Mouse (Mus musculus) gastrocnemius, postnatal 10 days (tissue): ENCODE measurements at regions not wholly inside any gene's neighbourhood (a gene's known extent, or its start where the extent isn't known, plus 50 kb on each side); places are given as distances from the start of the nearest gene placed in this dataset.
"Not testable (repeated sequence)": the region's sequence is repeated elsewhere in the genome, so short reads cannot be mapped to it uniquely, and the experiment has no call there.

Experiments
- DNase-seq: peaks from one replicate; pipeline ENCODE4 v3.0.0; 2021; ENCODE audit warnings: mixed read lengths

DNA sequence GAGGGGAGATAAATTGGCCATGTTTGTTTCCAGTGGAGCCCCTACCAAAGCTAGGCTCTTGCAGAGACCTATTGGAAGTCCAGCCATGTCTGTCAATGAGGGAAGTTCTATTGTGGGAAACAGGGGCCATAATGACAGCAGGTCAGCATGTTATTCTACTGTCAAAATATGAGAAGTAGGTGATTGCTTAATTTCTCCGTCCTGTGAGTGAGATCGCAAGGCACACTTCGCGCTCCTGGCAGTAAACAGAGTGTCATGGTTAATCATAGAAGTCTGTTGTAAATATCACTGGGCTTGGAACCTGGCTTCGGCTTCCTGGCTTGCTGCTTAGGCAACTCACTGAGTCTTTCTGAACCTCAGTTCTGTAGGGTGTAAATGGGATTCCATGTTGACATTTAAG, 72.5 kb upstream of the Ccdc122 start:
- DNase-seq, result no peak

DNA sequence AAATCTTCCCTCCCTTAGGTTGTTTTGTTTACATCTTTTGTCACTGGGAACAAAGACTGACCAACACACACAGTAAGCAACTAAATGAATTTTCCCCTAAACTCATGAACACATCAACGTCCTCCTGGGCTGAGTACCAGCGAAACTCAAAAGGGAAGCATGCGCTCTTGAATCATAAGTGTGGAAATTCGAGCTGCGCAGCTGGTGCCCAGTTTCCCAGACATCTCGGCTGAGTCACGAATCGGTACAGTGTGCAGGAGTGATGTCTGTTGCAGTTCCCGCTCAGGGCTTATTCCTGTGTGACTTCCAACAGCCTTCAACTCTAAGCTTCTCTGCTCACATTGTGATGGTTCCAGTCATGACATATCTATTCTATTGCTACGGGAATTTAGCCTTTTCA, 77.7 kb upstream of the Ccdc122 start:
- DNase-seq, result peak; percentile 25

GRCm38 (mm10) chr14:76957136-76957535, 79.4 kb upstream of the Ccdc122 start:
- no peak for DNase-seq

DNA sequence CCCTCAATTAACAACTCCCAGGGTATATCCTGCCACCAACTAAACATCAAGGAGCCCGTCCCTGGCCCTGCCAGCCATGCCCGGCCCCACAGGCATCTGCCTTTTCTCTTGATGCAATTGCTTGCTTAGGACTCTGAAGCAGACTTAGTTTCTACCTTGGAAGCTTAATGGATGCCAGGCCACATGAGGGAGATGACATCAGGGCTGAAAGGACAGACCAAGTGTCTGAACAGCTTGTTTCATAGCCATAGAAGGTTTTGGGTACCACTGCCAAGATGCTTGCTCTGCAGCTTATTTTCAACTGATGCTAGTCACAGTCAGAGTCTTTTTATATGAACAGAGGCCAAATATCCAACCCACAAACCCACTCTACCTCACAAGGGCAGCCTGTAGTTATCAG, 83.4 kb upstream of the Ccdc122 start:
- DNase-seq, result no peak

DNA sequence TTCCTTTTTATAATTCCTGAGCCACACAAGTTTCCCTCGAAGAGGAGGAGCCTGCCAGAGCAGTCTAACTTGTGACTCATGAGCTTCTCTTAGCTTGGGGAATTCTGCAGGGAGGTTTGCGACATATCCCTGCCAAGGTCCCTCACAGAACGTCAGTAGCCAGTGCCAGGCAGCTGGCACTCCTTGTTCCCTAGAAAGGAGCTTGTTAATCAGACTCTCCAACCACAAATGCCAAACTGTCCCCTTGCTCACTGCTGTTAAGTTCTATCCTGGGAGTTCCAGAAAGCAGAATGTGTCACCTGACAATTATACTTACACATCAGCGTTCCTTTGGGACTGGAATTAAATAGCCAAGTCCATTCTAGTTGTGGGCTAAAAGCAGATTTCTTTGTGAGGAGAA, 85.1 kb upstream of the Ccdc122 start:
- DNase-seq, result peak; percentile 50

GRCm38 (mm10) chr14:76949388-76949787, 87.2 kb upstream of the Ccdc122 start:
- DNase-seq, result no peak

DNA sequence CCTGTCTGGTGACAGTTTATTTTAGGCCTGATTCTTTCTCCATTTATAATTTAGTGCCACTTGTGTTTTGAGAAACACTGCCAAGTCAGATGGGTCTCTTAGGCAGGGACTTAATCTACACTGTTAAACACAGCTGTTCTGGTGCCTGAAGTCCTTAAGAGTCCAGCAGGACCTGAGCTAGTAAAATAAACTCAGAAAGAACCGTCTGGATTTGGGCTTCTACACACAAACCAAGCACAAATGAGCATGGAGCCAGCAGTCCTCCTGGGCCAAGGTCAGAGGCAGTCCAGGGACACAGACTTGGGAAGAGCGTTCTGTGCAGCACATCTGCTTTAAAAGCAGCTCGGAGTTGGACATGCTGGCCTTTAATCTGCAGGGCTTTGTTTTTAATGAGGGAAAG, 87.6 kb upstream of the Ccdc122 start:
- DNase-seq, result peak; percentile 50

DNA sequence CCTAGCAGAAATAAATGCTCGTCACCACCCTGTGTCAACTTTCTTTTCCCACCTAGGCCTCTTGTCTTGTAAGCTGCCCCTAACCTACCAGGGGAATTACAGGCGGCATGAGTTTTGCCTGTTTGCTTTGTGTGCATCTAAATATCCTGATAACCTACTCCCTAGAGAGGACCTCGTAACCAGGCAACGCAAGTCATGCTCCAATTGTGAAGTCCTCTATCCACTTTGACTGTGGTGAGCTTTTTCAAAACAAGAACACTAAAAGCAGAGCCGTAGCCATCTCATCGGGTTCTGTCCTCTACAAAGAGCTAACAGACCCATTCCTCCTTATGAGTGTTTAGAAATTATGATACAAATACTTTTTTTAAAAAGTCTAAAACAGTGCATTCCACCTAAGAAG, 88.1 kb upstream of the Ccdc122 start:
- DNase-seq, result no peak

- DNase-seq, result no peak
Observed at GRCm38 (mm10) chr14:76947148-76947547, 89.4 kb upstream of the Ccdc122 start.

GRCm38 (mm10) chr14:76945626-76946025, 90.9 kb upstream of the Ccdc122 start:
- no peak for DNase-seq

DNA sequence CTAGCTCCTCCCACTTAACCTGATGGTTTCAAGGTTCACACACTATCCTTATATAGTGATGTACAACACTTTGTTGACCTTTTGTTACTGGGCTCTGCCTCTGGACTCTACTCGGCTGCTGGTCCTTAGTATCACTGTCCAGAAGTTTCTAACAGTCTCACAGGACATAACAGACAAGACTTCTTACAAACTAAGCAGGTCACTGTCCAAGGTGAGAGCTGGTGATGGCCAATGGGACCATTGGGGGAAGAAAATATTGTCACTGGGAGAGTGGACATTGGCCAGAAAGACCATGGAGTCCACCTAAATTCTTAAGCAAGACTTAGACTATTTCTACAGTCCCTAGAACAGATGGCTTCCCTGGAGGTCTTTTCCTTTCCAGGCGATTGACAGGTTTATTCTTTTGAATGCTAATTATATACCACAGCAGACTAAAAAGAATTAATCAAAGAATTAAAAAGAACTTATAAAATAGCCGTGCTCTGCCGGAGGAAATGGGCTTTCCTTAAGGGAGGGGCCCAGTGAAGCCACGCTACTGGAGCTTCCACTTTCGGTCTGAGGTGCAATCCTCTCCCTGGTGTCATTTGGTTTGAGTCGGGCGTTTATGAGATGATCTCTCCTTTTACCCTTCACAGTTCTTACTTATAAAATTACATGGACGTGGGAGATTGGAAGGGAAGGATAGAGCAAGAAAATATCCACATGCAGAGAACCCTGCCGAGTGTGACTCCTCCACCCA, 94.9 kb upstream of the Ccdc122 start:
- DNase-seq, result no peak

DNA sequence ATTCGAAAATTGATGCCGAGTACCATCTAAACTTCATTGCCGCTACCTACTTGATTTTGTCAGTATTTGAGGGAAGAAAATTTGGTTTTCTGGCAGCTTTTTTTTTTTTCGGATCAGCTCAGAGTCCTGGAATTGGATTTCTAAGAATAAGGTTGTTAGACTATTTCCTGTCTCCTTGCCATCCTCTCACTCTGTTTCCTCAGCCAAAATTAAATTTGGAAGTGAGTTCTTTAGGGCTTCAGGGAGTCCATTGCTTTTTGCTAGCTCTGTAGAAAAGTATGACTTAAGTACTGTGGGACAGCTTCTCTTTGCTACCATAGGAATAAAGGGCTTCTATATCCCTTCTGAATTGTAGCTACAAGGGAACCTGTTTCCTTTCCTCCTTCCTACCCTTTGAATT, 96.1 kb upstream of the Ccdc122 start:
- no peak for DNase-seq

DNA sequence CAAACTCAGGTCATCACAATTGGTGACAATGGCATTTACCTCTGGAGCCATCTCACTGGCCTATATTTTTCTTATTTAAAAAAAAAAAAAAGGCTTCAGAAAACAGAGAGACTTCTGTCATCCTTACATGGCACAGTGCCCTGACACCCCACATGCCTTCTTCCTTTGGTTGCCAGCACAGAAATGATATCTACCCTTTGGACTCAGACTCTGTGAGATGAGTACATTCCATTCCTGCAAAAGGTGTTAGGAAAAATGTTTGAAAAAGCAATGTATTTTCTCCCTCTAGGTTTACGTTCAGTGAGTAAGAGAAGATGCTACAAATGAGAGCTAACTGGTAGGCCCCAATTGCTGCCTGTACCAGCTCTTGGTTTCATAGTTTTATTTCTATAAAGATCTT, 99.9 kb upstream of the Ccdc122 start:
- DNase-seq, result no peak

DNA sequence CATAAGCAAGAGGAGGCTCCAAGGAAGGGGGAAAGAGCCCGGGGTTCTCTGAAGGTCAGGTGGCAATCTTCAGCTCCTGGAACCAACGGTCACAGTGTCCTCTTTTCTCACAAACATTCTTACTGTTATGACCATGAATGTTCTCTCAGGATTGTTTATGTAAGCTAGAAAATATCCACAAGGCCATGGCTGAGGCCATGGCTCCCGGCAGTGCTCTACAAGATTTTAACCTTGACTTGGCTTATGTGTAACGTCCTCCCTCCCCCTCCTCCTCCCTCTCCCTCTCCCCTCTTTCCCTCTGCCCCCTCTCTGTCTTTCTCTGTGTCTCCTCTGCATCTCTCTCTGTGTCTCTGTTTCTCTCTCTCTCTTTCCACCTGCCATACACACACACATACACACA, 100.5 kb upstream of the Ccdc122 start:
- not testable (repeated sequence) for DNase-seq

- no peak for DNase-seq
Observed at GRCm38 (mm10) chr14:76935453-76935852, 101.1 kb upstream of the Ccdc122 start.

GRCm38 (mm10) chr14:76932890-76933289, 103.7 kb upstream of the Ccdc122 start:
- DNase-seq, result no peak

GRCm38 (mm10) chr14:76931398-76931797, 105.2 kb upstream of the Ccdc122 start:
- DNase-seq, result no peak

- no peak for DNase-seq
Observed at GRCm38 (mm10) chr14:76929562-76929961, 107.0 kb upstream of the Ccdc122 start.

DNA sequence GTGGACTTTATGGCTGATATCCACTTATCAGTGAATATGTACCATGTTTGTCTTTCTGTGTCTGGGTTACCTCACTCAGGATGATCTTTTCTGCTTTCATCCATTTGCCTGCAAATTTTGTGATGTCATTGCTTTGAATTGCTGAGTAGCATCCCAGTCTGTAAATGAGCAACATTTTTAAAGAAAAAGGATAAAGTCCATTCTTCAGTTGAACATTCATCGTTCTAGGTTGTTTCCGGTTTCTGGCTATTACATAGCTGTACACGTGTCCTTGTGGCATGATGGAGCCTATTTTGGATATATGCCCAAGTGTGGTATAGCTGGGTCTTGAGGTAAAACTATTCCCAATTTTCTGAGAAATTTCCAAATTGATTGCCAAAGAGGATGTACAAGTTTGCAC, 107.9 kb upstream of the Ccdc122 start:
- DNase-seq, result no peak

- DNase-seq, result no peak
Observed at GRCm38 (mm10) chr14:76927245-76927806, 109.2 kb upstream of the Ccdc122 start.

DNA sequence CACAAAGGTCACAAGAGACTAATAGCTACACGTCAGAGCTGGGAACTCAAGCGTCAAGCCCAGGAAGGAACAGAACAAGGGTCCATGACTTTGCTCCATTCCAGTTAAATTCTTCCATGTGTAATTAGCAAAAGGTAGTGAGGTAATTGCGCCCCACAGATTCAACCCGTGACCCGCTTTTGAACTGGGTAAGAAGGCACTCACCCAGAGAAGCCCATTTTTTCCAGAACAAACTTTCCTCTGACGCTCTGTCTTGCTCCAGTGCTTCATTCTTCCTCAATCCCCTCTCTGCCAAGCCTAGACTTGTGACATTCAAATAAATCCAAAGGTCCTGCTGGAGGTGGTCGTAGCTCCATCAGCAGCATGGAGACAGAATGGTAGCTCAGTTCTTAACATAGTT, 110.2 kb upstream of the Ccdc122 start:
- no peak for DNase-seq

- no peak for DNase-seq
Observed at GRCm38 (mm10) chr14:76922399-76922939, 114.1 kb upstream of the Ccdc122 start.

- DNase-seq, result no peak
Observed at GRCm38 (mm10) chr14:76918091-76918490, 118.5 kb upstream of the Ccdc122 start.
